Mouse (Mus musculus) kidney, adult 2 months (tissue): ENCODE measurements around the gene Pex19.

ENCODE experiments used
- CTCF ChIP-seq: fragments of 200-500 bp; conservative IDR thresholded peaks from 2 replicates; pipeline ENCODE4 v1.5.1; 2011; ENCODE audit warnings: low read depth, mild to moderate bottlenecking, control low read depth, low read length, moderate library complexity, mixed read lengths; ENCODE audit not compliant: insufficient read depth, insufficient read length
- POLR2A ChIP-seq: fragments of 200-500 bp; IDR thresholded peaks from one replicate; pipeline ENCODE4 v1.6.1; 2011; ENCODE audit warnings: low read depth, low read length, control low read depth

GRCm38 (mm10) chr1:172132319-172132718 is 5.8 kb downstream of the Pex19 start:
- TF ChIP-seq CTCF (no peak), POLR2A (no peak)
